Mouse (Mus musculus) heart, embryonic 11.5 days (tissue): ENCODE results near the gene Zdhhc20. TPM values are rescaled to one million over a fixed set of nuclear protein-coding genes. Genes with fewer than 3 reads are reported as not detected.
A peak's percentile ranks its signal among the peaks of the same experiment; 100 is the strongest.

Experiments used
- ATAC-seq: fragments of 200-750 bp; cut with Nextera tagmentation; replicated peaks from 2 replicates; pipeline ENCODE4 v1.8.0; 2017; ENCODE audit warnings: moderate library complexity; ENCODE audit not compliant: insufficient number of reproducible peaks, low FRiP score, low TSS enrichment
- H3K27ac ChIP-seq: fragments of 300-500 bp; sonication (generic); 2 replicates; pipeline ENCODE4 v1.5.1; 2014; ENCODE audit warnings: mild to moderate bottlenecking, low read depth, low read length
- H3K27me3 ChIP-seq: fragments of 300-500 bp; sonication (generic); 2 replicates; pipeline ENCODE4 v1.6.1; 2014; ENCODE audit warnings: mild to moderate bottlenecking, low read length, mixed read lengths; ENCODE audit not compliant: control insufficient read depth, insufficient read depth
- H3K36me3 ChIP-seq: fragments of 300-500 bp; sonication (generic); 2 replicates; pipeline ENCODE4 v1.6.1; 2014; ENCODE audit warnings: mild to moderate bottlenecking, low read length, moderate library complexity, mixed read lengths; ENCODE audit not compliant: control insufficient read depth, insufficient read depth
- H3K4me1 ChIP-seq: fragments of 300-500 bp; sonication (generic); 2 replicates; pipeline ENCODE4 v1.6.1; 2014; ENCODE audit warnings: low read length; ENCODE audit not compliant: control insufficient read depth, insufficient read depth
- H3K4me2 ChIP-seq: fragments of 300-500 bp; sonication (generic); 2 replicates; pipeline ENCODE4 v1.6.1; 2014; ENCODE audit warnings: mild to moderate bottlenecking, moderate library complexity
- H3K4me3 ChIP-seq: fragments of 300-500 bp; sonication (generic); 2 replicates; pipeline ENCODE4 v1.5.1; 2014; ENCODE audit warnings: low read depth, low read length
- H3K9ac ChIP-seq: fragments of 300-500 bp; sonication (generic); 2 replicates; pipeline ENCODE4 v1.6.1; 2014; ENCODE audit warnings: mild to moderate bottlenecking, low read depth, low read length, moderate library complexity
- H3K9me3 ChIP-seq: fragments of 300-500 bp; sonication (generic); replicated peaks from 2 replicates; pipeline ENCODE4 v1.6.1; 2016; ENCODE audit warnings: low read length; ENCODE audit not compliant: control insufficient read depth
- WGBS: fragments of 180-500 bp; shearing (Covaris S2); extraction: QIAGEN DNeasy Blood & Tissue Kit; methylation state at CpG from one replicate; pipeline ENCODE4 v1.1.7; 2014; ENCODE audit not compliant: insufficient replicate concordance; 5-methylcytosine and 5-hydroxymethylcytosine counted together
- polyA plus RNA-seq: library from polyadenylated mRNA; unstranded; fragments of >200 nt; fragmentation: Nextera tagmentation; extraction: Ambion mirVana; gene quantifications from 2 replicates; pipeline ENCODE4 v1.2.1, GENCODE M21; 2014

The Zdhhc20 gene
- 39.5 and 52.8 TPM in 2 replicates for polyA plus RNA-seq

- 6% methylated on average over 47 of the region's 65 CpGs for WGBS
- H3K27me3 ChIP-seq = no peaks in the 10 kb centered on the region
Observed at GRCm38 (mm10) chr14:57890011-57890842, at the start of gene Zdhhc20. Zdhhc20 (minus strand) TSS chr14:57890276.

GRCm38 (mm10) chr14:57937297-57937696 lies 47.2 kb upstream of the Zdhhc20 start:
- WGBS = 71% methylated on average over 6 of the region's 6 CpGs
- H3K27me3 ChIP-seq = no peaks in the 10 kb centered on the region
- no peaks in the 10 kb centered on the region for H3K9me3 ChIP-seq
- no peak overlapping the region for H3K4me3 ChIP-seq
- H3K36me3 ChIP-seq = no peaks in the 10 kb centered on the region; the same call in 1 of the 2 replicates
- no peak overlapping the region for H3K27ac ChIP-seq
- no peak for ATAC-seq
- H3K4me2 ChIP-seq = no peak overlapping the region
- no peak overlapping the region for H3K9ac ChIP-seq
- peaks cover 8% of the 10 kb centered on the region; the same call in 1 of the 2 replicates for H3K4me1 ChIP-seq

More at GRCm38 (mm10) chr14:57890011-57890842, at the start of gene Zdhhc20:
- peak within 1 kb of the TSS; percentile 94 for H3K9ac ChIP-seq
- peak within 1 kb of the TSS; percentile 78 for H3K27ac ChIP-seq
- peak within 1 kb of the TSS; percentile 74 for H3K4me2 ChIP-seq
- no peaks in the 10 kb centered on the region for H3K36me3 ChIP-seq
- peak; percentile 99 for ATAC-seq
- no peaks in the 10 kb centered on the region for H3K9me3 ChIP-seq
- H3K4me1 ChIP-seq = no peaks in the 10 kb centered on the region
- peak within 1 kb of the TSS; percentile 83 for H3K4me3 ChIP-seq

- Histone ChIP-seq H3K9ac (no peak overlapping the region), H3K27ac (no peak overlapping the region), H3K36me3 (no peaks in the 10 kb centered on the region), H3K9me3 (no peaks in the 10 kb centered on the region), H3K4me3 (no peak overlapping the region), H3K4me2 (no peak overlapping the region), H3K4me1 (peaks cover 8% of the 10 kb centered on the region; the same call in 1 of the 2 replicates), H3K27me3 (no peaks in the 10 kb centered on the region)
- no peak for ATAC-seq
- WGBS = 91% methylated on average over 13 of the region's 13 CpGs
Observed at GRCm38 (mm10) chr14:57934666-57935065, 44.6 kb upstream of the Zdhhc20 start.

- Histone ChIP-seq H3K4me1 (peaks cover 8% of the 10 kb centered on the region; the same call in 1 of the 2 replicates), H3K27ac (no peak overlapping the region), H3K27me3 (no peaks in the 10 kb centered on the region), H3K4me2 (no peak overlapping the region; the same call in 1 of the 2 replicates), H3K36me3 (no peaks in the 10 kb centered on the region), H3K9me3 (no peaks in the 10 kb centered on the region), H3K4me3 (no peak overlapping the region), H3K9ac (no peak overlapping the region)
- no peak for ATAC-seq
- WGBS = 56% methylated on average over 7 of the region's 7 CpGs
Observed at GRCm38 (mm10) chr14:57933608-57934007, 43.5 kb upstream of the Zdhhc20 start.

GRCm38 (mm10) chr14:57932881-57933443 lies 42.9 kb upstream of the Zdhhc20 start:
- H3K27me3 ChIP-seq = no peaks in the 10 kb centered on the region
- H3K36me3 ChIP-seq = no peaks in the 10 kb centered on the region
- WGBS = 50% methylated on average over 7 of the region's 7 CpGs
- H3K27ac ChIP-seq = no peak overlapping the region
- H3K9me3 ChIP-seq = no peaks in the 10 kb centered on the region
- H3K4me3 ChIP-seq = no peak overlapping the region
- no peak overlapping the region for H3K9ac ChIP-seq
- peaks cover 8% of the 10 kb centered on the region; the same call in 1 of the 2 replicates for H3K4me1 ChIP-seq
- ATAC-seq = no peak
- no peak overlapping the region; the same call in 1 of the 2 replicates for H3K4me2 ChIP-seq

GRCm38 (mm10) chr14:57921428-57922131 lies 31.5 kb upstream of the Zdhhc20 start:
- Histone ChIP-seq H3K36me3 (peaks cover 12% of the 10 kb centered on the region), H3K27ac (peak overlapping the region; percentile 43), H3K4me3 (no peak overlapping the region), H3K9me3 (no peaks in the 10 kb centered on the region), H3K27me3 (no peaks in the 10 kb centered on the region), H3K9ac (no peak overlapping the region), H3K4me1 (peaks cover 4% of the 10 kb centered on the region), H3K4me2 (no peak overlapping the region)
- ATAC-seq = 0 out of 2 replicates have a peak, but pooled peaks have one; percentile 39
- 57% methylated on average over 10 of the region's 10 CpGs for WGBS

- H3K4me3 ChIP-seq = no peak overlapping the region
- H3K9ac ChIP-seq = no peak overlapping the region
- H3K4me2 ChIP-seq = no peak overlapping the region
- ATAC-seq = no peak
- no peaks in the 10 kb centered on the region for H3K9me3 ChIP-seq
- no peak overlapping the region for H3K27ac ChIP-seq
- 68% methylated on average over 18 of the region's 18 CpGs for WGBS
- H3K27me3 ChIP-seq = no peaks in the 10 kb centered on the region
- peaks cover 7% of the 10 kb centered on the region for H3K36me3 ChIP-seq
- peaks cover 4% of the 10 kb centered on the region for H3K4me1 ChIP-seq
Observed at GRCm38 (mm10) chr14:57920568-57921310, 30.7 kb upstream of the Zdhhc20 start.
